Mouse (Mus musculus): ENCODE results near the gene Iyd.

Iyd gene

DNA sequence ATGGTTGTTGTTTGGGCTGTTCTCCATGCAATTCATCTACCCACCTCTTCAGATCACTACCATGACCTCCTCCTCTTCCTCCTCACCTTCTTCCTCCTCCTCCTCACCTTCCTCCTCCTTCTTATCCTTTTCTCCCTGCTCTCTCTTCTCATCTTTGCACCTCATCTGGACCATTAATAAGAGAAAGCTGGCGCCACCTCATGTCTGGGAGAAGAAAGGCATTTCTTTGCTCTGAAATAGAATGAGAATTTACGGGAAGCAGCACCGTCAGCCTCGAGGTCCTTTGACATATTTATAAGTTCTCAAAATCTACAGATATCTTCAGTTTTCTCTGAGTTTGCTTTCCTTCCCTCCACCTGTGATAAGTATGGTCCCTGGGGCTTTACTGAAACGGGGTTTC is 15.1 kb downstream of the Iyd start:
- CTCF ChIA-PET = no interaction called here

DNA sequence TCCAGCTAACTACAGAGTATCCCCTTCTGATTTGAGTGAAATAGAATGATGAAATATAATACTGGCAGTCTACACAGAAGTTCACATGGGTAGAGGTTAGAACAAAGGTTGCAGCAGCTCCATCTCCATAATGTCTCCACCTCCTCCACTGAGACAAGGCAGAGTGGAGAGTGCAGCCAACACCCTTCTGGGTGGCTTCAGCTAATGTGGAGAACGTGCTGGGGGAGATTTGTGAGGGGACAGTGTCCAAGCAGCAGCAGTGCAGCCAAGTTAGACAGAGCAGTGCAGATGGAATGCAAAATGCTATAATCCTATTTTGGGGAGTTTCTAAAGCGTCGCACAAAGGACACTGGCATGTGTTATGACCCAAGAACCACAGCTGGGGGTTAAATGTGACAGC is 16.5 kb downstream of the Iyd start:
- CTCF ChIA-PET = no interaction called here

- CTCF ChIA-PET = no interaction called here
These were observed 19.1 kb downstream of the Iyd start for GRCm38 (mm10) chr10:3559136-3559535.

DNA sequence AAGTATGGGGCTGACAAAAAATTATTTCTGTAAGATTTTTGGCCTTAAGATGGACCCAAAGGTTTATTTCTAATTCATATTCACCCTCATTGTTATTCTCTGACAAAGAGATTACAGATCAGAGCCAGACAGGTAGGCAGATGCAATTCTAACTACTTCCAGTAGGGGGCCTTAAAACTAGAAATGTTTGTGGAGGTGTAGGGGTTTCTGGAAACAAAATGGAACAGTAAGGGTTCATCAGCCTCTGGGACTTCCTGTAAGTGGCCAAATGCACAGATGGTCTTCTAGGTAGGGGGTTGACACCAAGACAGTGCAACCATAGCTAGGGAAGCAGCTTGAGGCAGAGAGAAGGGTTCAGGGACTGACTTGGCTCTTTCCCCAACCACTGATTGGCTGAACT is 22.1 kb downstream of the Iyd start:
- CTCF ChIA-PET = no interaction called here

GRCm38 (mm10) chr10:3565126-3565525 is 25.1 kb downstream of the Iyd start:
- CTCF ChIA-PET = no interaction called here

DNA sequence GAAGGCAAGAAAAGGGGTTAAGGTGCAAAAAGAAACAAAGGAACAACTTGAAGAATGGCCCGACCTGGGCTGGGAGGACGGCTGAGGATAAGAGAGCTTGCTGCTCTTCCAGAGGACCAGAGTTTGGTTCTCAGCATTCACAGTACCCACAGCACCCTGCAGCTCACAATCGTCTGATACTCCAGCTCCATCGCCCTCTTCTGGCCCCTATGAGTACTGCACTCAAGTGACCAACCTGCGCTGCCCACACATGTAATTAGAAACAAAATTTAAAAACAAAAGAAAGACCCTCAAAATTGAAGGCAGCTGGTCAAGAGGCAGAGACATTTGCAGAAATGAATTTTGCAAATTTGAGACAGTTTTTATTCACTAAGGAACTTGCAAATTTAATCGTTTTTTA is 27.8 kb downstream of the Iyd start:
- CTCF ChIA-PET = no interaction called here

DNA sequence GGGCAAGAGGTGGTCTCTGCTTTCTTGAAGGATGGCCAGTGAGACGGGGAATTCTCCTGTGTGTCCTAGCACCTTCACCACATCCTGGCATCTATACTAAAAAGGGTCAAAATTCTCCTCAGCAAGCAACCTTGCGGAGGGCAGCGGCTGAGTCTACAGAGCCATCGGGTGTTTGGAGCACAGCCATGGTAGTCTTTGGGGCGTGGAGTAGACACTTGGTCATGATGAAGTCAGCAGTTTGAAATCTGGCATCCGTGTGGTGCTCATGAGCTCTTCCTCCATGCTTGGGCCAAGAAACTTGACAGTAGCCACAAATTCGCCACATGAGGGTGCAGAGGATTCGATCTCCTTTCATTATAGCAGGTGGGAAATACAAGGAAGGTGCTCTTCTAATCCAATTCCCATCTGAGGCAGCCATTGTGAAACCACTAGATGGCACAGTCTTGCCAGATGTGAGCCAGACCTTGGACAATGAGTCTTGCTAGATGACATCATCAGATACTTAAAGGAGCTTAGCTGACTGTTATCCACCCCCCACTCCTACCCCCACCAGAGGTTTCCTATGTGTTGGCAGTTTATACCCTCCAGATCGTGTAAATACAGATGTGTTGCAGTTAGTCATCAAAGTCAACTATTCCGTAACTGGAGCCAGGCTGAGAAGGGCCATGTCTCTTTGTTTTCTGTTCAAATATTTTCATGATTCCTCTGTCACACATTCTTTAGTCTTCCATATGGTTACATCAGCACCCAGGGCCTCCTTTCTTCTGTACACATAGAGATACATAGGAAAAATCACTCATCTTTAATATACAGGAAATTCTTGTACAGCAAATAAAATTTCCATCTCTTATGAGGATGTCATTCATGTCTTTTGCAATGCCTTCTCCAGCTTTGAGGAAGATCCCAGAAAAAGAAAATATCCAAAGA is 32.9 kb downstream of the Iyd start:
- CTCF ChIA-PET = no interaction called here

GRCm38 (mm10) chr10:3573905-3574500 is 34.0 kb downstream of the Iyd start:
- CTCF ChIA-PET = no interaction called here

DNA sequence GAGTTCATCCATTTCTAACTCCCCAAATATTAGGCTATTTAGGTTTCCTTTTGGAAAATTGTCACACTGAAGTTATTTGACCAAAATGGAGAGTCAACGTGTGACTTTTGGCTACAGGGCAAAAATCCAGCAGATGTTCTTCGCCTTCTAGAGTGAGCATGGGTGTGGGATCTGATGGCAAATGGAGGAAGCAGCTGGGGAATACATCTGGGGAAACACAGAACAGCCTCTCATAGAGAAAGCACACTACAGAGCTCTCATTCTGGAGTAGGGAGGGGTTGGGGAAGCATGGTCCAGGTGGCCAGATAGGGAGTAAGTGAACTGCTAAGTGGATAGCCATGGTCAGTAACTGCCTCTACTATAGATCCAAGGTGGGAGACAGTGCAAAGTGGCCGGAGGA is 50.6 kb downstream of the Iyd start:
- CTCF ChIA-PET = no interaction called here

GRCm38 (mm10) chr10:3591790-3592189 is 51.8 kb downstream of the Iyd start:
- CTCF ChIA-PET = interaction anchor here (0.6 kb wide), 1 partner anchor 104 kb away, joined by 3 read pairs; no protein-coding TSS in a partner anchor

DNA sequence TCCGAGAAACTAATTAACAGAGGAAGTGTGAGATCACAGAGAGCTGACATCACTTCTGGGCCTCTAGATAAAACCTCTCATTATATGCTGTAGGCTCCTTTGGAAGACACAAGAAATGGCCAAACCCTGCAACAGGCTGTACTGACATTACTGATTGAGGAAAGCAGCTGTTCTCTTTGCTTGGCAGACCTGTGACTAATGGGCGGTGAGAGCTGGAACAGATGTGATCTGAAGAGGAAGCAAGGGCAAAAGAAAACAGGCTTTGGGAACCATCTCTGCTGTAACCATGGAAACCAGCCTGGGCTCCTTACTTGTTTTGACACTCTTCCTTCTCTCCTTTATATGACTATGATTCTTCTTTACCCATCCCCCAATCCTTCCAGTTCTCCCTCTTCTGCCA is 56.7 kb downstream of the Iyd start:
- CTCF ChIA-PET = no interaction called here

DNA sequence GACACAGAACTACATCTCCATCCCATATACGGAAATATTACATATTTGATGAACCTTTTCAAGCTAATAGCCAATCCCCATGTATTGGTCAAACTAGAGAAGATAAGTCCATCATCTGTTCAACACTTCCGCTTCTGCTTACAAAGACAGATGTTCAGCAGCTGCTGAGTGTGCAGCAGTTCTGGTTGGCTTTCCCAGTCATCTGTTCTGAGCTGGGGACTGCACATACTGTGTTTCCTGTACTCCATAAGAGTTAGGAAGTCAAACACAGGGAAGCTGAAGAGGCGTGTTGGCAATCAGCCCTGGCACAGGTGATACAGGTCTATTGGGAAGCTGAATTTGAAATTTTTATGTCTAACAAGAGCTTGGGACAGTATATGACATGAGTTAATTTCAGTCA is 57.7 kb downstream of the Iyd start:
- CTCF ChIA-PET = no interaction called here
